Mouse (Mus musculus) ovary, adult 18-20 months (tissue): ENCODE measurements around the gene Emc9.

Source experiments
- DNase-seq: peaks from one replicate; pipeline ENCODE4 v3.0.0; 2022; ENCODE audit warnings: low spot score, mixed read lengths

The Emc9 gene

GRCm38 (mm10) chr14:55584702-55585565, at the start of gene Emc9:
Emc9 (minus strand) TSS chr14:55585302.
- peak; percentile 81 for DNase-seq

GRCm38 (mm10) chr14:55629312-55629711, 44.2 kb upstream of the Emc9 start:
- DNase-seq = no peak

- no peak for DNase-seq
Observed at GRCm38 (mm10) chr14:55628077-55628827, 43.1 kb upstream of the Emc9 start.

DNA sequence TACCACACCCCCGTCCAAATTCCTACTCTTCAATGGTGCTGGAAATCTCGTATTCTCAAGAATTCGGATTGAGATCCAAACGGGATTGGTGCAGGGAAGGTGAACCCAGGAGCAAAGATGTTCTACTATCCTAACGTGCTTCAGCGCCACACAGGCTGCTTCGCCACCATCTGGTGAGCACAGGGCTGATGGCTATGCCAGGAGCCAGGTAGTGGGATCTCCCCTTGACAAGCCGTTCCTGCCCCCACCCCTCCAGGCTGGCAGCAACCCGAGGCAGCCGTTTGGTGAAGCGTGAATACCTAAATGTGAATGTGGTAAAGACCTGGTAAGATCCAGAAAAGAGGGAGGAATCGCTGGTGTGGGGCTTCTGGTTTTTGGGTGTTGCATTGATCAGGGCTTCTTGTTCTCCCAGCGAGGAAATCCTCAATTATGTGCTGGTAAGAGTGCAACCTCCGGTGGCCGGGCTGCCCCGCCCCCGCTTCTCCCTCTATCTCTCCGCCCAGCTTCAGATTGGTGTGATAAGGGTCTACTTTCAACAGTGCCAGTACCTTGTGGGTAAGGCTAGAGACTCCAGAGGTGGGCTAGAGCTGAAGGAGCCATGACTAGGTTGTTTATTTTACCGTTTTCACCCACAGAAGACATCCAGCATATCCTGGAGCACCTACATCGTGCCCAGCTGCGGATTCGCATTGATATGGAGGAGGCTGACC, 33.5 kb upstream of the Emc9 start:
- no peak for DNase-seq

GRCm38 (mm10) chr14:55617822-55618221, 32.7 kb upstream of the Emc9 start, which contains the start of gene Rec8:
Rec8 (plus strand) TSS chr14:55618037.
- DNase-seq = peak; percentile 20

- DNase-seq = no peak
Observed at GRCm38 (mm10) chr14:55616844-55617243, 31.7 kb upstream of the Emc9 start.

GRCm38 (mm10) chr14:55615876-55616275, 30.8 kb upstream of the Emc9 start:
- no peak for DNase-seq

DNA sequence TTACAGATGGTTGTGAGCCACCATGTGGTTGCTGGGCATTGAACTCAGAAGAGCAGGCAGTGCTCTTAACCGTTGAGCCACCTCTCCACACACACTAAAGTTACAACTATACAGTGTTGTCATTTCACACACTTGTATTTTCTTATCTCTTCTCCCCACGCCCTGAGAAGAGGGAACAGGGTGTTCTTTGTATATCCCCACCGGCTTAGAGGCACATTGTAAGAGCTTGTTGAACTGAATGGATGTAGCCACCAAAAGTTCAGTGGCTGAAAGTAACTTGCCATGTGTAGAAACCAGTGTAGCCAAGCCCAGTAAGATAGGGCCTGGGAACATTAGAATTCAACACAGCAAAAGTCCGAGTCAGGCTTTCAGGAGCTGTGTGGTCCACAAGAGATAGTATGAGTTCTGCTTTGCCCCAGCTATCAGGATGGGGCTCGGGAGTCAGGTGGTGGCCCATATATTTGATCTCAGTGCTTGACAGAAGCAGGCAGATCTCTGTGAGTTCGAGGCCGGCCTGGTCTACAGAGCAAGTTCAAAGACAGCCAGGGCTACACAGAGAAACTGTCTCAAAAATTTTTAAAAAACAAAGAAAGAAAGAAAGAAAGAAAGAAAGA, 29.6 kb upstream of the Emc9 start:
- DNase-seq = no peak

DNA sequence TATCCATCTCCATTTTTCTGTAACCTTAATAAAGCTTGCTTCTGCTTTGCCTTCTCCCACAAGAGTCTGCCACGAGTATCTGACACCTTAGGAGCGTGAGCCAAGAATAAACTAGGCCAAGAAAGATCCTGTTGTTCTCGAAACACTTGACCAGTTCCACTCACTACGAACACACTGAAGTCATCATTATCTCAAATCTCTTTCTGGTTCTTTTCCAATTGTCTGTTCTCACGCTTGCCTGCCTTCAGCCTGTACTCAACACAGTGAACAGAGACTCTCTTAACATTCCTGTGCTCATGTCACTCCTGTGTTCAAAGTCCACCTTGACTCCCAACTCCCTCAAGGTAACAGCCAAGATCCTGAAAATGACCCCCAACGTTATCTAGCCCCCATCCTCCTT, 28.2 kb upstream of the Emc9 start:
- no peak for DNase-seq

DNA sequence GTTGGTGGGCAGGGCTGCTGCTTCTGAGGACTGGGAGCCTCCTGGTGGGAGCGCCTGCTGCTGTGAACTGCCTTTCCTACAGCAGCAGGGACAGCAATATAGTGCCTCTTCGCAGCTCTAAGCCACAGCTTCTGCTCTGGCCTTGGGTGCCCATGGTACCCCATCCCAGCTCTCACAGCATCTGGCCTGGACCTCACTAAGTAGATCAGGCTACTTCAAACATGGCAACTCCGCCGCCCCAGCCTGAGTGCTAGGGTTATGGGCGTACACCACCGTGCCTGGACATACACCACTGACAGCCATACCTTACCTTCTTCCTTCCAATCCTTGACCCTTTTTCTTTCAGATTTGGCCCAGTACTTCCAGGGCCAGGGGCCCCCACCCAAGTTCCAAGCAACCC, 23.2 kb upstream of the Emc9 start:
- no peak for DNase-seq

DNA sequence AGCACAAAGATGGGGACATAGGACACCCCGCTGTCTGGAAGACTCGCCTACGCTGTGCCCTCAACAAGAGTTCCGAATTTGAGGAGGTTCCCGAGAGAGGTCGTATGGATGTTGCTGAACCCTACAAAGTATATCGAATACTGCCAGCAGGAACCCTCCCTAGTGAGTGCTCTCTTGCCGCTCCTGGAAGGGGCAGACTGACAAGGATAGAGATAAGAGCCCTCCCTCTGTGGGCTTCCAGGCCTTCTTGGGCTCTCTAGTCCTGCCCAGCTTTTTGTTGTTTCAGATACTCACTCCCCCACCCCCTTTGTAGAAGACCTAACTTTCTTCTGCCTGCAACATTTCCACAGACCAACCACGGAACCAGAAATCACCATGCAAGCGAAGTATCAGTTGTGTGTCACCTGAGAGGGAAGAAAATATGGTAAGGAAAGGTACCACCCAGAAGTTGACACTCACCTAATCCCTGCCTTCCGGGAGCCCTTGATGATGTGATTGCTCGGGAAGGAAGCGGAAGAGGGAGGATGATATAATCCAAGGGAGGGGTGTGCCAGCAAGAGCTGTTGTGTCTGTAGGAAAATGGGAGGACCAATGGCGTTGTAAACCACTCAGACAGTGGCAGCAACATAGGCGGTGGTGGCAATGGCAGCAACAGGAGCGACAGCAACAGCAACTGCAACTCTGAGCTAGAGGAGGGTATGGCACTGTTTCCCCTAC, 20.8 kb upstream of the Emc9 start:
- DNase-seq = no peak

- no peak for DNase-seq
Observed at GRCm38 (mm10) chr14:55604823-55605222, 19.7 kb upstream of the Emc9 start.

DNA sequence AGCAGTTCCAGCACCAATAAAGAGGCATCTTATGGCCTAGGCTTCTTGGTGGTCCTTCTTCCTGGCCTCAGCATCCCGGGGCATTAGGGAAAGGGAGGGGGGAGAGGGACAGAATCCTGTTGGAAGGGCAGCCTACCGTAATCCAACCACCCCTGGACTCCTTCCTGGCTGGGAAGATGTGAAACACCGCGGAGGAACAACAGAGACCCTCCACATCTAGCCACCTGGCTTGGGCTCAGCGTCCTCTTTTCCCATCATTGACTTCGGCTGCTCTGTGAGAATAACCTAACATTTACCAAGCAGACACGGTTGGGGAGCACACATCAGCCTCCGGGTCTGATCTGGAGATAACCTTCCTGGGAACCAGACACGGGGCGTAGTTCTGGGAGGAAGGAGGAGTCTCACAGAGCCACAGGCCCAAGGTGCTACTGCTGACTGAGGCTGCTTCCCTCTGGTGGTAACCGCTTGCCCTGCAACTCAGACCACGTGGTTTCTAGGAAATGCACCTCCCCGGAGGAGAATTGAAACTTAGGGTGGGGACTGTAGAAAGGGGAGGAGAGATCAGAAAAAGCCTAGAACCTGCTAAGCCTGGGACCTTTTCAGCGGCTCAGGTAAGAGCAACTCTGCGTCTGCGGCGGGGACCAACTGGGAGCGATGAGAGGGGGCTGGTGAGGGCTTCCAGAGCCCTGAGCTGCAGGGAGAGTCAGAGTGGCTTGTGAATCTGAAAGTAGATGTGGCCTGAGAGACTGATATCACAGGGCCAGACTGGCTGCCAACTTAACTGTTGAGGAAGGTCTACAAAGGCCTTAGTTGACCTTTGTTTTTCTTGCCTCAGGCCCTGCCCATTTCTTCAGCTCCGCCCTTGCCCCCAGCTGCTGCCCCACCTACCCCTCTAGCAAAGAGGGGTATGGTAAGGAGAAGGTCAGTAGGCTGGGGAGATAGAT, 18.8 kb upstream of the Emc9 start:
- DNase-seq = peak; percentile 85

DNA sequence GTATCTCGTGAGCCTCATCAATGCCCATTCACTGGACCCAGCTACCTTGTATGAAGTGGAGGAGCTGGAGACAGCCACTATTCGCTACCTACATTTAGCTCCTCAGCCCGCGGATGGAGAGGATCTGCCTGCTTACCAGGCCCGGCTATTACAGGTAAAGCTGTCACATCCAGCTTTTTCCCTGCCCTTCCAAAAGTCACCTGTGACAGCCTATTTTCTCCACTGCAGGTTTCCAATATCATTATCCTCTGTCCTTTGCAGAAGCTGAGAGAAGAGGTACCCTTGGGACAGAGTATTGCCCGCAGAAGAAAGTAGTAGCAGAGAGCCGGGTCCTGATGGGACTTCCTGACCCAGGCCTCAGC, 18.1 kb upstream of the Emc9 start, which contains the start of gene Irf9:
Gene Irf9 (plus strand): TSS at position 301 of the 362 bp plus-strand sequence.
- no peak for DNase-seq

DNA sequence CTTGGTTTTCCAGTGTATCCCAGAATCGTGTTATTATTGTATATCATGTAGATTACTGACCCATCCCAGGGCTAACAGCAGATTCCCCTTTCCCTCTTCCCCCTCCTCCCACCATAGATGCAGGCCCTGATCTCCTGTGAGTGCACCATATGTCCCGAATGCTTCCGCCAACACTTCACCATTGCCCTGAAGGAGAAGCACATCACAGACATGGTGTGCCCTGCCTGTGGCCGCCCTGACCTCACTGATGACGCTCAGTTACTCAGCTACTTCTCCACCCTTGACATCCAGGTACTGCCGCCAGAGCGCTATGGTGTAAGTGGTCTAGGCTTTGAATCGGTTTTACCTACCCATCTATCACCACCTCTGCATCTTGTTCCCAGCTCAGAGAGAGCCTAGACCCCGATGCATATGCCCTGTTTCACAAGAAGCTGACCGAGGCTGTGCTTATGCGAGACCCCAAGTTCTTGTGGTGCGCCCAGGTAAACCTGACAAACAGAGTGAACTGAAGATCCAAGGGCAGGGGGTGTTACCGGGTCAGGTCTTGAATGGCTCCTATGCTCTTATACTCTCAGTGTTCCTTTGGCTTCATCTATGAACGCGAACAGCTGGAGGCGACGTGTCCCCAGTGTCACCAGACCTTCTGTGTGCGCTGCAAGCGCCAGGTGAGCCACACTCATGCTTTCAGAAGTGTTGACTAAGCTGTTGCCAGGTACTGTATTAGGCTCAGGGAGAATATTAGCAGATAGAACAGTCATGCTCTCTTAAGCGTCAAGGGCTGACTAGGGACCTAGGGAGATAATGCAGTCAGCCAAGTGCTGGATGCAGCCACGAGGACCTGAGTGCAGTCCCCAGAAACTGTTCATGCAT, 13.7 kb upstream of the Emc9 start:
- no peak for DNase-seq

DNA sequence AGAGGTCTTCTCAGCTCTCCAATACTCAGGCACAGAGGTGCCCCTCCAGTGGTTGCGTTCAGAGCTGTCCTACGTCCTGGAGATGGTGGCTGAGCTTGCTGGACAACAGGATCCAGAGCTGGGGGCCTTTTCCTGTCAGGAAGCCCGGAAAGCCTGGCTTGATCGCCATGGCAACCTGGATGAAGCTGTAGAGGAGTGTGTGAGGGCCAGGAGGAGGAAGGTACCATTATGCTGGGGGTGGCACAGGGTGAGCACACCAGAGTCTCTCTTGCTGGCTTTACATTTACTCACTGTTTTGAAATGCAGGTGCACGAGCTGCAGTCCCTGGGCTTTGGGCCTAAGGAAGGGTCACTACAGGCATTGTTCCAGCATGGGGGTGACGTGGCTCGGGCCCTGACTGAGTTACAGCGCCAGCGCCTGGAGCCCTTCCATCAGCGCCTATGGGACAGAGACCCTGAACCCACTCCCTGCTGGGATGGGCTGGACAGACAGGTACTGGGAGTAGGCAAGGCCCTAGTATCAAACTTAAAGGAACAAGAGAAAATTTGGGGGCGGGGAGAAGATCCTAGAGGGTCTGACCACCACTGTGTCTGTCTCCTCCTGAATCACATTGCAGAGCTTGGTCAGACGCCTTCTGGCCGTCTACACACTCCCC, 11.1 kb upstream of the Emc9 start:
- no peak for DNase-seq

- DNase-seq = no peak
Observed at GRCm38 (mm10) chr14:55592226-55592625, 7.1 kb upstream of the Emc9 start.

GRCm38 (mm10) chr14:55591331-55591891, 6.3 kb upstream of the Emc9 start, which contains the start of gene Rnf31:
Rnf31 (plus strand) TSS chr14:55591708.
- DNase-seq = peak; percentile 93
